Mouse (Mus musculus): ENCODE measurements around the gene Nav3.

DNA sequence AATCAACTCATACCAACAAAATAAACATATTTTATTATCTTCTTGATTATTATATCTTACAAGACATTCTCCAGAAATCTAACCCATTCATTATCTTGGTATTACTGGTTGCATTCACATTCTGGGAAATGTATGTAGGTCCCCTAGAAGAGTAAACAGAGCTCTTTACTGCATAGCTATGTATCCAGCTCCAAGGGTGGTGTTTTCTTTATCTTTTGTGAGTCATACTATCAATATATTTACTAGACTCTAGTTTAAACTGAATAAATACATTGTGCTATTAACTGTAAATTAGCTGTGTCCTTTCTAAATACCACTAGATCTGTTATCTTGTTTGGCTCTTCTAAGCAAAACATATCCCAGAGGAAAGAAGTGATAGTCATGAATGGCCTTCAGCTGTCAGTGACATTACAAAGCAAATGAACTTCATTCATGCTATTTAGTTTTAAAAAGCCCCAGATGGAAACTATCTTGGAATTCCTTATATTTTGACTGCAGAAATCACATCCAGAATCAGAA, 580.6 kb downstream of the Nav3 start:
- TF ChIP-seq CTCF (IDR thresholded peaks at IDR 0.05; ENCODE audit: low read depth) (no peak), EP300 (IDR thresholded peaks at IDR 0.05; ENCODE audit: low read depth) (no peak)
